Mouse (Mus musculus) midbrain, embryonic 16.5 days (tissue): Measurements from ENCODE around the gene Chrna5. TPM values are rescaled to one million over a fixed set of nuclear protein-coding genes. Genes with fewer than 3 reads are reported as not detected.

ENCODE experiments used
- ATAC-seq: fragments of 200-750 bp; cut with Nextera tagmentation; 2 replicates; pipeline ENCODE4 v1.8.0; 2017; ENCODE audit warnings: moderate TSS enrichment
- H3K27ac ChIP-seq: fragments of 300-500 bp; sonication (generic); 2 replicates; pipeline ENCODE4 v1.5.1; 2014; ENCODE audit warnings: mild to moderate bottlenecking, low read length, mixed read lengths
- H3K27me3 ChIP-seq: fragments of 300-500 bp; sonication (generic); 2 replicates; pipeline ENCODE4 v1.6.1; 2014; ENCODE audit warnings: low read depth, low read length, mixed read lengths; ENCODE audit not compliant: control insufficient read depth, insufficient read depth
- H3K36me3 ChIP-seq: fragments of 300-500 bp; sonication (generic); 2 replicates; pipeline ENCODE4 v1.6.1; 2014; ENCODE audit warnings: mild to moderate bottlenecking, low read length, moderate library complexity, mixed read lengths; ENCODE audit not compliant: control insufficient read depth, insufficient read depth
- H3K4me1 ChIP-seq: fragments of 300-500 bp; sonication (generic); 2 replicates; pipeline ENCODE4 v1.6.1; 2014; ENCODE audit warnings: mild to moderate bottlenecking, low read length, mixed read lengths; ENCODE audit not compliant: control insufficient read depth, insufficient read depth
- H3K4me2 ChIP-seq: fragments of 300-500 bp; sonication (generic); 2 replicates; pipeline ENCODE4 v1.6.1; 2014; ENCODE audit warnings: mild to moderate bottlenecking, low read length, mixed read lengths
- H3K4me3 ChIP-seq: fragments of 300-500 bp; sonication (generic); 2 replicates; pipeline ENCODE4 v1.5.1; 2014; ENCODE audit warnings: low read depth, mild to moderate bottlenecking, low read length, moderate library complexity, mixed read lengths
- H3K9ac ChIP-seq: fragments of 300-500 bp; sonication (generic); 2 replicates; pipeline ENCODE4 v1.6.1; 2014; ENCODE audit warnings: low read depth, low read length, mixed read lengths
- H3K9me3 ChIP-seq: fragments of 300-500 bp; sonication (generic); replicated peaks from 2 replicates; pipeline ENCODE4 v1.6.1; 2014; ENCODE audit warnings: mild to moderate bottlenecking, low read length, mixed read lengths; ENCODE audit not compliant: control insufficient read depth, poor library complexity, severe bottlenecking
- WGBS: fragments of 180-500 bp; shearing (Covaris S2); extraction: QIAGEN DNeasy Blood & Tissue Kit; methylation state at CpG from one replicate; pipeline ENCODE4 v1.1.7; 2014; 5-methylcytosine and 5-hydroxymethylcytosine counted together
- polyA plus RNA-seq: library from polyadenylated mRNA; unstranded; fragments of >200 nt; fragmentation: Nextera tagmentation; extraction: Ambion mirVana; gene quantifications from 2 replicates; pipeline ENCODE4 v1.2.1, GENCODE M21; 2015

Chrna5 gene
- polyA plus RNA-seq, 1 experiment from 2014 or later: 1.9 TPM

- Histone ChIP-seq H3K4me1 (no peaks in the 10 kb centered on the region), H3K9ac (no peak overlapping the region), H3K27me3 (no peaks in the 10 kb centered on the region), H3K4me3 (no peak overlapping the region), H3K9me3 (no peaks in the 10 kb centered on the region), H3K36me3 (no peaks in the 10 kb centered on the region), H3K4me2 (no peak overlapping the region), H3K27ac (no peak overlapping the region)
- 80% methylated on average over 8 of the region's 8 CpGs for WGBS
- ATAC-seq: no peak
Observed at GRCm38 (mm10) chr9:55038948-55039347, 58.3 kb downstream of the Chrna5 start.

- Histone ChIP-seq H3K36me3 (no peaks in the 10 kb centered on the region), H3K4me2 (no peak overlapping the region), H3K27me3 (no peaks in the 10 kb centered on the region), H3K9ac (no peak overlapping the region), H3K9me3 (no peaks in the 10 kb centered on the region), H3K4me1 (no peaks in the 10 kb centered on the region), H3K4me3 (no peak overlapping the region), H3K27ac (no peak overlapping the region)
- ATAC-seq: 0 out of 2 replicates have a peak, but pooled peaks have one; percentile 58
- WGBS: 60% methylated on average over 5 of the region's 5 CpGs
Observed at GRCm38 (mm10) chr9:55039983-55040382, 59.3 kb downstream of the Chrna5 start.

- WGBS: 57% methylated on average over 2 of the region's 2 CpGs
- H3K27ac ChIP-seq: no peak overlapping the region
- ATAC-seq: no peak
- no peak overlapping the region for H3K4me2 ChIP-seq
- H3K27me3 ChIP-seq: no peaks in the 10 kb centered on the region
- no peak overlapping the region for H3K4me3 ChIP-seq
- no peaks in the 10 kb centered on the region for H3K9me3 ChIP-seq
- H3K9ac ChIP-seq: no peak overlapping the region
- H3K36me3 ChIP-seq: no peaks in the 10 kb centered on the region
- H3K4me1 ChIP-seq: no peaks in the 10 kb centered on the region
Observed at GRCm38 (mm10) chr9:55041389-55041788, 60.7 kb downstream of the Chrna5 start.

- H3K4me1 ChIP-seq: peaks cover 8% of the 10 kb centered on the region; the same call in 1 of the 2 replicates
- ATAC-seq: no peak
- H3K36me3 ChIP-seq: no peaks in the 10 kb centered on the region
- no peak overlapping the region for H3K27ac ChIP-seq
- H3K4me2 ChIP-seq: no peak overlapping the region
- WGBS: 11% methylated on average over 8 of the region's 8 CpGs
- no peak overlapping the region for H3K9ac ChIP-seq
- H3K4me3 ChIP-seq: no peak overlapping the region
- peaks cover 3% of the 10 kb centered on the region; the same call in 1 of the 2 replicates for H3K27me3 ChIP-seq
- no peaks in the 10 kb centered on the region for H3K9me3 ChIP-seq
Observed at GRCm38 (mm10) chr9:55043688-55044087, 63.0 kb downstream of the Chrna5 start.

DNA sequence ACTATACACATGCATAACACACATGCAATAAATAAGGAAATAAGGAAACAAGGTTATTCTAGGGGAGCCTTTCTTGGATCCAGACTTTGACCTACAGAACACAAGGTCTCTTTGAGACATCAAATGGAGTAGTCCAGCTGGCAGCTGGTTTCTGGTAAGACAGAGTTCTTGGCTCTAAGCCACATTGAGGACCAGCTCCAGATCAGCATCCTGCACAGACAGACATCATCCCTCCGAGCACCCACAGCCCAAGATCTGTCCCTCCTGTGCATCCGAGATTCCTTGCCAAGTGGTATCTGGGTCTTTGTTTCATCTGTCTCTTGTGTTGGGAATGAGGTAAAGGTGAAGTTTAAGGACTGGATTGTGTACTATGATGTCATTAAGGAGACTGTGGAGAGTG, 64.3 kb downstream of the Chrna5 start:
- peaks cover 10% of the 10 kb centered on the region; the same call in 1 of the 2 replicates for H3K4me1 ChIP-seq
- ATAC-seq: no peak

GRCm38 (mm10) chr9:55046764-55047163, 66.1 kb downstream of the Chrna5 start:
- ATAC-seq: no peak
- Histone ChIP-seq H3K9ac (no peak overlapping the region), H3K4me1 (peaks cover 10% of the 10 kb centered on the region; the same call in 1 of the 2 replicates), H3K9me3 (no peaks in the 10 kb centered on the region), H3K4me2 (no peak overlapping the region), H3K4me3 (no peak overlapping the region), H3K27ac (no peak overlapping the region), H3K36me3 (no peaks in the 10 kb centered on the region), H3K27me3 (peaks cover 6% of the 10 kb centered on the region; the same call in 1 of the 2 replicates)
- WGBS: 1% methylated on average over 3 of the region's 3 CpGs

More for the DNA sequence above, 64.3 kb downstream of the Chrna5 start:
- no peaks in the 10 kb centered on the region for H3K36me3 ChIP-seq
- H3K27ac ChIP-seq: no peak overlapping the region
- WGBS: 75% methylated on average over 2 of the region's 2 CpGs
- H3K4me2 ChIP-seq: no peak overlapping the region
- peaks cover 6% of the 10 kb centered on the region; the same call in 1 of the 2 replicates for H3K27me3 ChIP-seq
- no peak overlapping the region for H3K9ac ChIP-seq
- H3K9me3 ChIP-seq: no peaks in the 10 kb centered on the region
- H3K4me3 ChIP-seq: no peak overlapping the region

DNA sequence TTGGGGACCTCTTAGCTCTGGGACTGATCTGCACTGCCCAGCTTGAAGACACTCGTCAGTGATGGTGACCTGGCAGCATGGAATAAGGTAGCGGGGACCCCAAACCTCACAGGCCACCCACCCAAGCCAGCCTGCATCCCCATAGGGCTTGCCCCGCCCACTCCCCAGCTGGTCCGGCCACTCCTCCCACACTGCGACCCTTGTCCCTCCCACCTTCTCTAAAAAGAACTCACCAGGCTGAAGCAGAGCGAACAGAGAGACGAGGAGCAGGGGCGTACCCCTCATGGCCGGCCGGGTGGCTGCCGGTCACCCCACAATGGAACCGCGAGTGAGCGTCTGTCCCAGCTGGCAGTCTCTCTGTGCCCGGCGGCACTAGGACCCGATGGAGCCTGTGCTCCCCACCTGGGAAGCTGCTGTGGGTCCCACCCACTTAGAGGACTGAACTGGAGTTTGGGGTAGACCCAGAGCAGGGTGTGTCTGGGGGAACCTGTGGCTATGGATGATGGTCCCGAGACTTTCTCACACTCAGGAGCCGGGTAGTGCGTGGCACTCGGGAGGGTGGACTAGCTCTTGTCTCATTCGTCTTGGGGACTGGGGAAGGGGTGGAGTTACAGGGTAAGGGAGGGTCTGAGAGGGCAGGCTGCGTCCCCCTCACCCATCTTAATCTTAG, 67.7 kb downstream of the Chrna5 start, which contains the start of gene Chrnb4:
Chrnb4 (minus strand) TSS at position 569 of the 670 bp plus-strand sequence.
- H3K4me3 ChIP-seq: peak within 1 kb of the TSS; percentile 37
- ATAC-seq: peak; percentile 72
- WGBS: 1% methylated on average over 23 of the region's 23 CpGs
- H3K4me1 ChIP-seq: peaks cover 10% of the 10 kb centered on the region; the same call in 1 of the 2 replicates
- no peaks in the 10 kb centered on the region for H3K36me3 ChIP-seq
- peak within 1 kb of the TSS; percentile 42; the same call in 1 of the 2 replicates for H3K9ac ChIP-seq
- H3K27ac ChIP-seq: no peak within 1 kb of the TSS
- H3K27me3 ChIP-seq: peaks cover 6% of the 10 kb centered on the region; the same call in 1 of the 2 replicates
- peak within 1 kb of the TSS; percentile 92 for H3K4me2 ChIP-seq
- H3K9me3 ChIP-seq: no peaks in the 10 kb centered on the region

DNA sequence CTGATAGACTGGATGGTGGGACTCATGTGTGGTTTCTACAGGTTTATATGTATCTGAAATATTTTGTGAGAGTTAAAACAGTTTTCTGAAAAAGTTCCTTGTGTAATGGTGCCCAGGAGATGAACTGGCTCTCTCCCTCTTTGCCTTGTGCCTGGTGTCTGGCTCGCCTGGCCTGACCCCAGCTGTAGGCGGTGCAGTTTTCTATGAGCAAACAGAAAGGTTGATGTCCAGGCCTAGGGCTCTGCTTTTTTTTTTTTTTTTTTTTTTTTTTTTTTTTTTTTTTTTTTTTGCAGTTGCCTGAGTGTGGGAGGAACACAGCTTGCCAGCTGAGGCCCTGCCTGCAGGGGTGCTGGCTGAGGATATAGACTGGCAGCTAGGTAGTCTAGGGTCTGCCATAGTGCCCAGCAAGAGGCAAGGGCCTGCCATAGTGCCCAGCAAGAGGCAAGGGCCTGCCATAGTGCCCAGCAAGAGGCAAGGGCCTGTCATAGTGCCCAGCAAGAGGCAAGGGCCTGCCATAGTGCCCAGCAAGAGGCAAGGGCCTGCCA, 74.8 kb downstream of the Chrna5 start:
- Histone ChIP-seq H3K27me3 (no peaks in the 10 kb centered on the region), H3K4me3 (no peak overlapping the region), H3K9me3 (no peaks in the 10 kb centered on the region), H3K27ac (no peak overlapping the region), H3K4me1 (no peaks in the 10 kb centered on the region), H3K9ac (no peak overlapping the region), H3K4me2 (no peak overlapping the region), H3K36me3 (no peaks in the 10 kb centered on the region)
- WGBS: 77% methylated on average over 2 of the region's 2 CpGs
- no peak for ATAC-seq
